Mouse (Mus musculus) stomach, embryonic 16.5 days (tissue): ENCODE data around the gene Wdfy2. TPM values are rescaled to one million over a fixed set of nuclear protein-coding genes. Genes with fewer than 3 reads are reported as not detected.
"Not testable (repeated sequence)": the region's sequence is repeated elsewhere in the genome, so short reads cannot be mapped to it uniquely, and the experiment has no call there.

Source experiments
- ATAC-seq: fragments of 200-750 bp; cut with Nextera tagmentation; 2 replicates; pipeline ENCODE4 v1.8.0; 2017; ENCODE audit warnings: moderate number of reproducible peaks, moderate TSS enrichment; ENCODE audit not compliant: insufficient read depth, low FRiP score
- H3K27ac ChIP-seq: fragments of 300-500 bp; sonication (generic); 2 replicates; pipeline ENCODE4 v1.5.1; 2014; ENCODE audit warnings: low read length
- H3K27me3 ChIP-seq: fragments of 300-500 bp; sonication (generic); 2 replicates; pipeline ENCODE4 v1.6.1; 2014; ENCODE audit warnings: low read length, control low read depth, mixed read lengths; ENCODE audit not compliant: control insufficient read depth, insufficient read depth
- H3K36me3 ChIP-seq: fragments of 300-500 bp; sonication (generic); 2 replicates; pipeline ENCODE4 v1.6.1; 2014; ENCODE audit warnings: low read length; ENCODE audit not compliant: control insufficient read depth, insufficient read depth
- H3K4me1 ChIP-seq: fragments of 300-500 bp; sonication (generic); 2 replicates; pipeline ENCODE4 v1.6.1; 2014; ENCODE audit warnings: low read length, control low read depth, mixed read lengths; ENCODE audit not compliant: control insufficient read depth, insufficient read depth
- H3K4me2 ChIP-seq: fragments of 300-500 bp; sonication (generic); 2 replicates; pipeline ENCODE4 v1.6.1; 2014; ENCODE audit warnings: low read depth, low read length, mixed read lengths
- H3K4me3 ChIP-seq: fragments of 300-500 bp; sonication (generic); replicated peaks from 2 replicates; pipeline ENCODE4 v1.5.1; 2014; ENCODE audit warnings: mild to moderate bottlenecking, low read length
- H3K9ac ChIP-seq: fragments of 300-500 bp; sonication (generic); 2 replicates; pipeline ENCODE4 v1.6.1; 2014; ENCODE audit warnings: low read length
- H3K9me3 ChIP-seq: fragments of 300-500 bp; sonication (generic); replicated peaks from 2 replicates; pipeline ENCODE4 v1.6.1; 2016; ENCODE audit warnings: low read length, control low read depth; ENCODE audit not compliant: control insufficient read depth
- WGBS: fragments of 180-500 bp; shearing (Covaris S2); extraction: QIAGEN DNeasy Blood & Tissue Kit; methylation state at CpG from one replicate; pipeline ENCODE4 v1.1.7; 2014; 5-methylcytosine and 5-hydroxymethylcytosine counted together
- polyA plus RNA-seq: library from polyadenylated mRNA; unstranded; fragments of >200 nt; fragmentation: Nextera tagmentation; extraction: Ambion mirVana; gene quantifications from 2 replicates; pipeline ENCODE4 v1.2.1, GENCODE M21; 2015

The Wdfy2 gene
- polyA plus RNA-seq, 1 experiment from 2014 or later, result 6.4 TPM

DNA sequence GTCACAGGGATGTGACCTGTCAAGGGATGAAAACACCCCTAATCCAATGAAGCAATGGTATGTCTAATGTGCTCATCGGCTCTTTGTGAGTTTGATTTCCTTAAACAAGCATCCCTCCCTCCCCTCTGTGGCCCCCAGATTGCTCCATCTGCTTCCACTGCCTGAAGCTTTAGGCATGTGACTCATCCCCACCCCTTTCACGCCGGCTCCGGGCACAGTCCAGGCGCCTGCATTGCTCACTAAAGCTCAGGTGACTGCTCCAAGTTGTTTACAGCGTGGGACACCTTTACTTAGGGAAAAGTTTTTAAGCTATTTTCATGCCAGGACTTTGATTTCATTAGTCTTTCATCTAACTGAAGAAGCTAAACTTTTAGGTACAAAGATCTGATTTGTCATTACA, 22.9 kb upstream of the Wdfy2 start:
- H3K27ac ChIP-seq, result no peak overlapping the region
- H3K27me3 ChIP-seq, result no peaks in the 10 kb centered on the region
- H3K9me3 ChIP-seq, result no peaks in the 10 kb centered on the region
- no peak overlapping the region for H3K4me2 ChIP-seq
- H3K4me3 ChIP-seq, result no peak overlapping the region
- no peaks in the 10 kb centered on the region for H3K36me3 ChIP-seq
- H3K9ac ChIP-seq, result no peak overlapping the region
- WGBS, result 45% methylated on average over 6 of the region's 6 CpGs
- H3K4me1 ChIP-seq, result no peaks in the 10 kb centered on the region
- ATAC-seq, result no peak

- Histone ChIP-seq H3K4me3 (no peak overlapping the region), H3K9ac (no peak overlapping the region), H3K4me2 (no peak overlapping the region), H3K36me3 (no peaks in the 10 kb centered on the region), H3K27ac (no peak overlapping the region), H3K4me1 (no peaks in the 10 kb centered on the region), H3K27me3 (no peaks in the 10 kb centered on the region), H3K9me3 (no peaks in the 10 kb centered on the region)
- ATAC-seq, result no peak
- 74% methylated on average over 4 of the region's 4 CpGs for WGBS
These were observed 20.7 kb upstream of the Wdfy2 start for GRCm38 (mm10) chr14:62816827-62817226.

DNA sequence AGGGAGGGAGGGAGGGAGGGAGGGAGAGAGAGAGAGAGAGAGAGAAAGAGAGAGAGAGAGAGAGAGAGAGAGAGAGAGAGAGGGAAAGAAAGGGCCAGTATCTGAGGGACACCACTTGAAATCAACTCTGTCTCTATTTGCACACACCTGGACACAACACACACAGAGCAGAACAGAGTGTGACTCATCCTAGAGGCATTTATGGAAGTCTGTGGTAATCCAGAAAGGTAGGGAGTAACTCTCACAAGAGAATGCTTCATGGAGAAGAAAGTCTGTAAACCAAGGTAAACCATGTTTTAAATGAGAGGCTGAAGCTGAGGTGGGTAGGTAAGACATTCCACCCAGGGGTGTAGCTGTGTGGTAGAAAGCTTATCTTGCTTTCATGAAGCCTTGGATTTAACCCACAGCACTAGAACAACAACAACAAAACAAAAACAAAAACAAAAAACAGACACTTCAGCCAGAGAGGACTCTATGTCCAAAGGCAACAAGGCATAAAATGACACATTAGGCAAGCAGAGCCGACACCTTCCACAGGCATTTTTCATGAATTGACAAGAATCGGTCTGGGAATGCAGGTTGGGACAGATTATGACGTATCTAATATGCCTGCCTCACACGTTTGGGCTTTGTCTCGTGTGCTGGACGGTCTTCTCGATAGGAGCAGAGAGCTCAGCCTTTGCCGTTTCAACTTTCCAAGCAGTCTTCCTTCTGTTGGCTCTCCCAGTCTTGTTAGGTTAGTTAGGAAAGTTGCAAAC, 11.7 kb upstream of the Wdfy2 start:
- no peaks in the 10 kb centered on the region for H3K36me3 ChIP-seq
- no peaks in the 10 kb centered on the region for H3K9me3 ChIP-seq
- H3K27ac ChIP-seq, result no peak overlapping the region
- H3K9ac ChIP-seq, result no peak overlapping the region
- no peak overlapping the region for H3K4me3 ChIP-seq
- ATAC-seq, result no peak
- H3K27me3 ChIP-seq, result no peaks in the 10 kb centered on the region
- no peak overlapping the region for H3K4me2 ChIP-seq
- H3K4me1 ChIP-seq, result no peaks in the 10 kb centered on the region
- WGBS, result 67% methylated on average over 8 of the region's 8 CpGs

GRCm38 (mm10) chr14:62829291-62829690, 8.2 kb upstream of the Wdfy2 start:
- Histone ChIP-seq H3K9me3 (no peaks in the 10 kb centered on the region), H3K27ac (no peak overlapping the region), H3K9ac (no peak overlapping the region), H3K36me3 (no peaks in the 10 kb centered on the region), H3K4me2 (no peak overlapping the region), H3K4me1 (no peaks in the 10 kb centered on the region), H3K4me3 (no peak overlapping the region), H3K27me3 (no peaks in the 10 kb centered on the region)
- no peak for ATAC-seq
- 49% methylated on average over 6 of the region's 6 CpGs for WGBS

DNA sequence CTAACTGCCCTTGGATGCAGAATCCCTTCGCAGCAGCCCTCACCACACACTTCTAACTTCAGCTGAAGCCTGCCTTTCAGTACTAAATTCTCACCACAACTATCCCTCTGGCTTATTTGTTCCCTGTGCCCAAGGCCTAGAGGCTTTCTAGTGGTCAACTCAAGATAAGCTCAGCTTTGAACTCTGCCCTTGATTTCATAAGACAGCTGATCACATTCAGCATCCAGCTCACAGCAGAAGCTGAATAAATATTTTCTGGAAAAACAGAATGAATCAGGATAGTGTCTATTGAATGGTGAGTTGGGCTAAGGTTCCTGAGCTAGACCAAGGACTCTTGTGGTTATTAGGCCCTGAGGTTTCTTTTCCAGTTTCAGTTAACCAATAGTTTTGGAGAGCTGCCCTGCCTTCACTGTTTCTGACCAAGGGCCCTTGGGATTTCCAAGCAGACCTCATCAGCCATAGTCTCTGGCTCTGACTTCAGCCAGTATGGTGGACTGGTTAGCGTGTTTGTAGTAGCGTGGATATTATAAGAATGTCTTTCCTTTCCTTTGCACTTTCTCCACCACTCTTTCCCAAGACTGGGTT, 5.7 kb upstream of the Wdfy2 start:
- H3K27me3 ChIP-seq, result no peaks in the 10 kb centered on the region
- H3K4me2 ChIP-seq, result no peak overlapping the region
- H3K4me1 ChIP-seq, result no peaks in the 10 kb centered on the region
- no peaks in the 10 kb centered on the region for H3K36me3 ChIP-seq
- H3K9me3 ChIP-seq, result no peaks in the 10 kb centered on the region
- WGBS, result 91% methylated on average over 3 of the region's 3 CpGs
- no peak for ATAC-seq
- H3K27ac ChIP-seq, result no peak overlapping the region
- H3K9ac ChIP-seq, result no peak overlapping the region
- no peak overlapping the region for H3K4me3 ChIP-seq

- no peak for ATAC-seq
- H3K4me2 ChIP-seq, result no peak overlapping the region
These were observed 4.4 kb upstream of the Wdfy2 start for GRCm38 (mm10) chr14:62833036-62833435.

DNA sequence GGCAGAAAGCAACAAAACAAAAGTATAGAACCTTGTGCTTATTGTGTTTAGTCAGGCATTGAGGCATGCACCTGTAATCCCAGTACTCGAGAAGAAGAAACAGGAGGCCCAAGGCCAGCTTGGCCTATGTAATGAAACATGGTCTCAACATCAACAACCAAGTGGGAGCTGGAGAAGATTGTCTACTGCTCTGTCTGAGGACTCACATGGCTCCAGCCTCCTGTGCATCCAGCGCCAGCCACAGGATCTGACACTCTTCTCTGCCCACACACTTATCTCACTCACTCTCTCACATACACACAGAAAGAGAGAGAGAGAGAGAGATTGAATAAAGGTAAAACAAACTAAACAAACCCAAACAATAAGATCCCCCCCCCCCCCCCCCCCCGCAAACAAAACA, 3.9 kb upstream of the Wdfy2 start:
- Histone ChIP-seq H3K27me3 (no peaks in the 10 kb centered on the region), H3K27ac (no peak overlapping the region), H3K9me3 (no peaks in the 10 kb centered on the region), H3K4me1 (0 out of 2 replicates have a peak, but pooled peaks cover 5% of the 10 kb centered on the region), H3K4me2 (no peak overlapping the region), H3K36me3 (no peaks in the 10 kb centered on the region), H3K4me3 (no peak overlapping the region), H3K9ac (no peak overlapping the region)
- no peak for ATAC-seq
- WGBS, result 44% methylated on average over 3 of the region's 3 CpGs

More at GRCm38 (mm10) chr14:62833036-62833435, 4.4 kb upstream of the Wdfy2 start:
- Histone ChIP-seq H3K4me1 (no peaks in the 10 kb centered on the region), H3K27ac (no peak overlapping the region), H3K27me3 (no peaks in the 10 kb centered on the region), H3K9me3 (no peaks in the 10 kb centered on the region), H3K36me3 (no peaks in the 10 kb centered on the region), H3K9ac (no peak overlapping the region), H3K4me3 (no peak overlapping the region)
- WGBS, result 61% methylated on average over 7 of the region's 7 CpGs

GRCm38 (mm10) chr14:62835737-62836136, 1.7 kb upstream of the Wdfy2 start:
- not testable (repeated sequence) for H3K27me3 ChIP-seq, H3K27ac ChIP-seq, H3K9me3 ChIP-seq, H3K4me2 ChIP-seq, H3K9ac ChIP-seq, H3K4me3 ChIP-seq, H3K4me1 ChIP-seq, H3K36me3 ChIP-seq, ATAC-seq
- 74% methylated on average over 3 of the region's 3 CpGs for WGBS

- peak overlapping the region; percentile 75 for H3K27ac ChIP-seq
- H3K9ac ChIP-seq, result peak overlapping the region; percentile 71
- under 1% methylated on average over 37 of the region's 37 CpGs for WGBS
These were observed 395 bp upstream of the Wdfy2 start for GRCm38 (mm10) chr14:62836926-62837640.

More at GRCm38 (mm10) chr14:62836926-62837640, 395 bp upstream of the Wdfy2 start:
- H3K4me2 ChIP-seq, result peak overlapping the region; percentile 70
- no peaks in the 10 kb centered on the region for H3K9me3 ChIP-seq
- 0 out of 2 replicates have a peak, but pooled peaks cover 6% of the 10 kb centered on the region for H3K4me1 ChIP-seq
- H3K36me3 ChIP-seq, result no peaks in the 10 kb centered on the region
- peak; percentile 97 for ATAC-seq
- H3K27me3 ChIP-seq, result no peaks in the 10 kb centered on the region
- peak overlapping the region; percentile 91 for H3K4me3 ChIP-seq
